Mouse (Mus musculus): ENCODE measurements around the gene Glis3.

DNA sequence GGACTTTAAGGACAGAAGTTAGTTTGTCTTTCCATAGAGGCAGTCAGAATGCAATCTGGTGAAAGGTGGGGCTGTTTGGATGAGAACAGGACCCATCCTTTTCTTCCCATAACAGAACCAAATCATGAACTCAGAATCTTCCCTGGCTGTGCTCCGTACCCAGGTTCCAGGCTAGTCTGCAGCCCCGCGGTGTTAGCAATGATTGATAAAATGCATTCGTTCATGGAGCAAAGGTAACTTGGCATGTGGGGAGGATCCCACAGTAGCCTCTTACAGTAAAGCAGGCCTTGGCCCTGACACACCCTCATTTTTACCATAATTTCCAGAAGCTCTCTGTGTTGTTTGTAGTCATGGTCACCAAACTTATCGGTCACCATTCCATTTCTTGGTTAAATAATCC lies 152.4 kb downstream of the Glis3 start:
- TF ChIP-seq CTCF (IDR thresholded peaks at IDR 0.05; ENCODE audit: low read depth, low read length) = no peak
- no peak for TF ChIP-seq POLR2AphosphoS5 (IDR thresholded peaks at IDR 0.05; ENCODE audit: insufficient replicate concordance, low read depth, low read length)
